In the genomic region with DNA sequence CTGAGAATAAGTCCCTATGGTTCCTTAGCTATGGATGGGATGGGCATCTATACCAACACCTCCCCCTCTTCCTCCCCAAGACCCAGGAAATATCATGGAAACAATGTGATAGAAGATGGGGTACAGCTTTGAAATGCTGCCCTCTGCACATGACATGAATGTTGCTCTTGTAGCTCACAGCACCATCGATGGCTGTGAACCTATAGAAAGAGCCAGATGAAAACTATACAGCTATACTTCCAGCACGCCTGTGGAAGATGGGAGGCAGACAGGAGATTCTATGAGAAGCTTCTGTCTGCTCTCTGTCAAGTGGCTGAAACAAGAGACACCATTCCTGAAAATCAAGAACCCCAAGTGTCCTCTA, we compare ENCODE assay signal across 25 mouse cellular contexts. TPM values are rescaled to one million over a fixed set of nuclear protein-coding genes. Genes with fewer than 3 reads are reported as not detected.
"Had no signal": no experiment of that assay in that cellular context is flagged by ENCODE, and none has a peak within 500 bp of the region (broad histone marks: within the 10 kb centered on the region; RNA-seq: fewer than 3 reads in every experiment).

No protein-coding gene starts in this region.

- H3K36me3 ChIP-seq: heart, embryonic 13.5 days; heart, embryonic 15.5 days; hindbrain, embryonic 10.5 days; hindbrain, embryonic 12.5 days; limb, embryonic 10.5 days; limb, embryonic 12.5 days had no signal

- DNase-seq: gastrocnemius, adult 2 months; gastrocnemius, postnatal 10 days; gastrocnemius, postnatal 25 days; heart, adult 2 months; heart, postnatal 14 days; heart, postnatal 4 days; kidney, adult 18-20 months; kidney, adult 8-10 months; kidney, postnatal 10 days; kidney, postnatal 25 days; kidney, postnatal 4 days; liver had no signal

- ATAC-seq: forebrain, embryonic 16.5 days; hindbrain, embryonic 16.5 days; inflammation-experienced regulatory T-cells, adult 6 months; intestine, embryonic 16.5 days had no signal

- H3K9me3 ChIP-seq: heart, embryonic 13.5 days; heart, embryonic 15.5 days; hindbrain, embryonic 10.5 days; hindbrain, embryonic 12.5 days; limb, embryonic 10.5 days; limb, embryonic 12.5 days had no signal

- H3K9ac ChIP-seq: heart, embryonic 13.5 days; heart, embryonic 15.5 days; hindbrain, embryonic 12.5 days; hindbrain, embryonic 14.5 days; limb, embryonic 12.5 days had no signal

- H3K4me1 ChIP-seq: heart, embryonic 13.5 days; heart, embryonic 15.5 days; hindbrain, embryonic 10.5 days; hindbrain, embryonic 12.5 days; limb, embryonic 10.5 days; limb, embryonic 12.5 days had no signal

- H3K4me3 ChIP-seq: gastrocnemius, adult 2 months; heart, adult 2 months; heart, embryonic 13.5 days; heart, embryonic 15.5 days; hindbrain, embryonic 10.5 days; hindbrain, embryonic 12.5 days; layer of hippocampus, adult 2 months; left cerebral cortex, adult 2 months; limb, embryonic 10.5 days; limb, embryonic 12.5 days had no signal

- H3K27ac ChIP-seq: gastrocnemius, adult 2 months; heart, adult 2 months; heart, embryonic 13.5 days; heart, embryonic 15.5 days; hindbrain, embryonic 10.5 days; hindbrain, embryonic 12.5 days; hindbrain, embryonic 14.5 days; layer of hippocampus, adult 2 months; left cerebral cortex, adult 2 months; limb, embryonic 10.5 days; limb, embryonic 12.5 days had no signal

- H3K27me3 ChIP-seq: heart, embryonic 13.5 days; heart, embryonic 15.5 days; hindbrain, embryonic 12.5 days; limb, embryonic 12.5 days had no signal

- H3K4me2 ChIP-seq: heart, embryonic 13.5 days; heart, embryonic 15.5 days; hindbrain, embryonic 12.5 days; hindbrain, embryonic 14.5 days; limb, embryonic 12.5 days had no signal

RNA-seq across cellular contexts. Expression of a gene that starts 12.8 kb away (rescaled TPM):
- polyA plus RNA-seq: inflammation-experienced regulatory T-cells, adult 6 months had no signal
